Mouse (Mus musculus) embryonic facial prominence, embryonic 11.5 days (tissue): ENCODE measurements around the gene Cldn14. TPM values are rescaled to one million over a fixed set of nuclear protein-coding genes. Genes with fewer than 3 reads are reported as not detected.

ENCODE experiments used
- ATAC-seq: fragments of 200-750 bp; cut with Nextera tagmentation; replicated peaks from 2 replicates; pipeline ENCODE4 v1.8.0; 2017; ENCODE audit warnings: low read depth; ENCODE audit not compliant: insufficient number of reproducible peaks, low FRiP score, low TSS enrichment
- DNase-seq: peaks from one replicate; pipeline ENCODE4 v3.0.0-alpha.2; 2015; ENCODE audit warnings: low spot score
- H3K27ac ChIP-seq: fragments of 300-500 bp; sonication (generic); replicated peaks from 2 replicates; pipeline ENCODE4 v1.5.1; 2014; ENCODE audit warnings: mild to moderate bottlenecking, low read depth, low read length, control low read depth
- H3K27me3 ChIP-seq: fragments of 300-500 bp; sonication (generic); 2 replicates; pipeline ENCODE4 v1.6.1; 2014; ENCODE audit warnings: mild to moderate bottlenecking, low read length, moderate library complexity, mixed read lengths; ENCODE audit not compliant: control insufficient read depth, insufficient read depth
- H3K36me3 ChIP-seq: fragments of 300-500 bp; sonication (generic); replicated peaks from 2 replicates; pipeline ENCODE4 v1.6.1; 2014; ENCODE audit warnings: low read depth, mild to moderate bottlenecking, low read length, moderate library complexity, mixed read lengths; ENCODE audit not compliant: control insufficient read depth, insufficient read depth
- H3K4me1 ChIP-seq: fragments of 300-500 bp; sonication (generic); 2 replicates; pipeline ENCODE4 v1.6.1; 2014; ENCODE audit warnings: low read length, mixed read lengths; ENCODE audit not compliant: control insufficient read depth, insufficient read depth
- H3K4me2 ChIP-seq: fragments of 300-500 bp; sonication (generic); 2 replicates; pipeline ENCODE4 v1.6.1; 2014; ENCODE audit warnings: low read depth, mild to moderate bottlenecking, control low read depth, low read length, moderate library complexity
- H3K4me3 ChIP-seq: fragments of 300-500 bp; sonication (generic); 2 replicates; pipeline ENCODE4 v1.5.1; 2014; ENCODE audit warnings: low read depth, low read length, control low read depth
- H3K9ac ChIP-seq: fragments of 300-500 bp; sonication (generic); replicated peaks from 2 replicates; pipeline ENCODE4 v1.6.1; 2014; ENCODE audit warnings: mild to moderate bottlenecking, control low read depth, low read length
- H3K9me3 ChIP-seq: fragments of 300-500 bp; sonication (generic); replicated peaks from 2 replicates; pipeline ENCODE4 v1.6.1; 2016; ENCODE audit warnings: mild to moderate bottlenecking, low read length, inconsistent platforms, mixed read lengths; ENCODE audit not compliant: control insufficient read depth
- WGBS: fragments of 180-500 bp; shearing (Covaris S2); extraction: QIAGEN DNeasy Blood & Tissue Kit; methylation state at CpG from one replicate; pipeline ENCODE4 v1.1.7; 2014; 5-methylcytosine and 5-hydroxymethylcytosine counted together
- polyA plus RNA-seq: library from polyadenylated mRNA; unstranded; fragments of >200 nt; fragmentation: Nextera tagmentation; extraction: Ambion mirVana; gene quantifications from 2 replicates; pipeline ENCODE4 v1.2.1, GENCODE M21; 2014

Gene Cldn14
- polyA plus RNA-seq, 1 experiment from 2014 or later: not detected

DNA sequence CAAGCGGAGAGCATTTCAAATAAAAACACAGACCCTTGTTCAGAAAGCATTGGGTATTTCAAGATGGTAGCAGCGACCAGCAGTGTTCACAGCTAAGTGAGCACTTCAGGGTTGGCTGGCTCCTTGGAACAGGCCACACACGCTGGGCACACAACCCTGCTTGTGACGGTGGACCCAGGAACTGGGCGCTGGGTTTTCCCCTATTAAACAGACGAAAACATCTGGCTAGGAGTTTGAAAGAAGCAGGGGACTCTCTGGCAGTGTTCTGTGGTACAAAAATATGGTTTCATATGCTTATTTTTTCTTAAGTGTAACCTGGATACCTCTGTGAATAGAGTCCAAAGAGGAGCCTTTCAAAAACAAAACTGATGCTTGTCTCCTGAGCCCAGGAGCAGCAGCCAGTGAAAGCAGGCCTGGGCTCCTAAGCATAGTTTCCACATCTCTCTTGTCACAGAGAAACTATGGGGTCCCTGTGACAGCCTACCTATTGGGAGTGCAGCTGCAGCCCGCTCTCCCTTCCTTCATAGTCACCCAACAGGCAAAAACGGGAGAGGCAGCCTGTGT, 82.9 kb downstream of the Cldn14 start:
- Histone ChIP-seq H3K4me1 (no peaks in the 10 kb centered on the region), H3K4me3 (no peak overlapping the region), H3K36me3 (no peaks in the 10 kb centered on the region), H3K9ac (no peak overlapping the region), H3K27ac (no peak overlapping the region), H3K4me2 (no peak overlapping the region), H3K27me3 (no peaks in the 10 kb centered on the region), H3K9me3 (no peaks in the 10 kb centered on the region)
- no peak for ATAC-seq
- DNase-seq: no peak
- WGBS: 74% methylated on average over 8 of the region's 8 CpGs

DNA sequence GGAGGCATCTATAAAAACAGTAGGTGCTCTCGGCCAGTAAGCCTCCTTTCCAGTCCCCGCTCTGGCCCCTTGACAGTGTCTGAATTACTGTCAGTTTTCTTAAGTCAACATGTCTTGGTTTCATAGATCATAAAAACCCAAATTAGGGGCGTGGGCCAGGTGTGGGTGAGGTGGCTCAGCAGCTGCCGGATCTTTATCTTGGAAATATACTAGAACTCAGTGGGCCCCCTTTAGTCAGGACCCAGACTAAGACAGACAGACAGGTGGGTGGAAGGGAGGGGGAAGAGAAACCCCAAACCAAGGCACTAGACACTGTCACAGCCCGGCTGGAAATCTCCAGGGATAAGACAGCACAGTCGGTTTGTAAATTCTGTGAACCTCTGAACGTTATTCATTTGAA, 84.8 kb downstream of the Cldn14 start:
- no peaks in the 10 kb centered on the region for H3K36me3 ChIP-seq
- no peaks in the 10 kb centered on the region for H3K4me1 ChIP-seq
- H3K27me3 ChIP-seq: no peaks in the 10 kb centered on the region
- 71% methylated on average over 7 of the region's 7 CpGs for WGBS
- no peak overlapping the region for H3K4me3 ChIP-seq
- H3K9me3 ChIP-seq: no peaks in the 10 kb centered on the region
- no peak overlapping the region for H3K27ac ChIP-seq
- ATAC-seq: no peak
- DNase-seq: no peak
- H3K4me2 ChIP-seq: no peak overlapping the region
- no peak overlapping the region for H3K9ac ChIP-seq

GRCm38 (mm10) chr16:93922835-93923389, 85.7 kb downstream of the Cldn14 start:
- H3K4me2 ChIP-seq: no peak overlapping the region
- no peaks in the 10 kb centered on the region for H3K27me3 ChIP-seq
- ATAC-seq (no peak), DNase-seq (no peak)
- H3K4me1 ChIP-seq: no peaks in the 10 kb centered on the region
- no peak overlapping the region for H3K4me3 ChIP-seq
- no peaks in the 10 kb centered on the region for H3K36me3 ChIP-seq
- H3K9me3 ChIP-seq: no peaks in the 10 kb centered on the region
- WGBS: 77% methylated on average over 5 of the region's 5 CpGs
- H3K9ac ChIP-seq: no peak overlapping the region
- no peak overlapping the region for H3K27ac ChIP-seq

DNA sequence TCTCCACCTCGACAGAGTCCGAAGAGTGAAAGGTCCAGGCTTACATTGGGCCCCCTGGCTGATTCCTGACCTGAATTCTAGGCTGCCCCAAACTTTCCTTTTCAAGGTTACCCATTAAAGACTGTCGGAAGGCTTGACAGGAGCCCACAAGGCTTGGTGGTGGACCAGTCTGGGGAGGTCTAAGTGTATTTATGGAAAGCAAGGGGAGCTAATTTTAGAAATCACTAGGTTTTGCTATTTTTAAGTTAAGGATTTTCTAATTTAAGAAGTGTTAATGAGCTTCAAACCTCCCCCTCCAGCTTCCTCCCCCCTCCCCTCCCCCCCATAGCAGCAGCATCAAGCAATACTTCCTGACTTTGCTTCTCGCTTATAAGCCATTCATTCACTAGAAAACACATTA, 88.0 kb downstream of the Cldn14 start:
- DNase-seq (no peak), ATAC-seq (no peak)

DNA sequence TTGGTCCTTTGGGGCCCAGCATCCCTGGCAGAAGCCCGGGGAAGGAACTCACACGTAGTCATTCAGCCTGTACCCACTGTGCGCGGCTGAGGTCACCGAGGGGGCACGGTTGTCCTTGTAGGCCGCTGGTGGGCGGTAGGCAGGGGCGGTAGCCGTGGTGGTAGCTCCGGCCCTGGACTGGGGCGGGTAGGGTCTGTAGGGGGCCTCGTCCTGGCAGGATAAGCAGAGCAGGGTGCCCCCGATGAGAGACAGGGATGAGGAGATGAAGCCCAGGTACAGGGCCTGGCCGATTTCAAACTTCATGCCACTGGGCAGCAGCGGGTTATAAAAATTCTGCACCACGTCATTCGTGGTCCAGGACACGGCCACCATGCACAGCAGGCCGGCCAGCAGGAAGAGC, 89.4 kb downstream of the Cldn14 start:
- no peak overlapping the region for H3K4me2 ChIP-seq
- H3K4me3 ChIP-seq: no peak overlapping the region
- H3K36me3 ChIP-seq: no peaks in the 10 kb centered on the region
- no peaks in the 10 kb centered on the region for H3K9me3 ChIP-seq
- ATAC-seq (no peak), DNase-seq (no peak)
- H3K27me3 ChIP-seq: no peaks in the 10 kb centered on the region
- 71% methylated on average over 19 of the region's 20 CpGs for WGBS
- H3K27ac ChIP-seq: no peak overlapping the region
- no peaks in the 10 kb centered on the region for H3K4me1 ChIP-seq
- no peak overlapping the region for H3K9ac ChIP-seq

More for the DNA sequence above, 88.0 kb downstream of the Cldn14 start:
- H3K36me3 ChIP-seq: no peaks in the 10 kb centered on the region
- no peaks in the 10 kb centered on the region for H3K4me1 ChIP-seq
- no peak overlapping the region for H3K9ac ChIP-seq
- no peak overlapping the region for H3K27ac ChIP-seq
- no peaks in the 10 kb centered on the region for H3K27me3 ChIP-seq
- H3K9me3 ChIP-seq: no peaks in the 10 kb centered on the region
- no peak overlapping the region for H3K4me2 ChIP-seq
- WGBS: 60% methylated on average over 4 of the region's 4 CpGs
- H3K4me3 ChIP-seq: no peak overlapping the region

DNA sequence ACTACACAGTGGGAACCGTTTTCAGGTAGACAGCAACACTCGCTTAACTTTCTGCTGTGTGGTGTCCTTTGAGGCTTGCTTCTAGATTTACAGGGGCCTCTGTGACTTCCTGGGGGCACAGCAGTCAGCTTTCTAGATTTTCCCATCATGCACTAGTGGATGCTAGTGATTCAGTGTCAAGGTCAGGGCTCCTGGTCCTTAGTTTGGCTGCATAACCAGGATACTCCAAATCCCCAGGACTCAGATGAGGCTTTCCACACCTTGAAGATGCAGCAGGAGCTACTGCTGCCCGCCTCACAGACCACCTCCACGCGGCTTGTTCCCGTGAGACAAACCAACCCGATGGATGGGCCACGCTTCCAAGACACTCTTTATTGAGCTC, 90.0 kb downstream of the Cldn14 start:
- Histone ChIP-seq H3K4me1 (no peaks in the 10 kb centered on the region), H3K36me3 (no peaks in the 10 kb centered on the region), H3K4me2 (no peak overlapping the region; the same call in 1 of the 2 replicates), H3K4me3 (no peak overlapping the region), H3K9ac (no peak overlapping the region; the same call in 1 of the 2 replicates), H3K27me3 (no peaks in the 10 kb centered on the region), H3K27ac (no peak overlapping the region), H3K9me3 (no peaks in the 10 kb centered on the region)
- DNase-seq (no peak), ATAC-seq (0 out of 2 replicates have a peak, but pooled peaks have one; percentile 14)
- 61% methylated on average over 8 of the region's 8 CpGs for WGBS

- ATAC-seq: 0 out of 2 replicates have a peak, but pooled peaks have one; percentile 19
Observed at GRCm38 (mm10) chr16:93917712-93918678, 90.6 kb downstream of the Cldn14 start.

More at GRCm38 (mm10) chr16:93917712-93918678, 90.6 kb downstream of the Cldn14 start:
- H3K36me3 ChIP-seq: no peaks in the 10 kb centered on the region
- 33% methylated on average over 22 of the region's 22 CpGs for WGBS
- peak; percentile 92 for DNase-seq
- H3K9me3 ChIP-seq: no peaks in the 10 kb centered on the region
- H3K9ac ChIP-seq: no peak overlapping the region; the same call in 1 of the 2 replicates
- no peaks in the 10 kb centered on the region for H3K27me3 ChIP-seq
- H3K4me3 ChIP-seq: no peak overlapping the region
- no peaks in the 10 kb centered on the region for H3K4me1 ChIP-seq
- H3K4me2 ChIP-seq: no peak overlapping the region; the same call in 1 of the 2 replicates
- no peak overlapping the region for H3K27ac ChIP-seq
